Mouse (Mus musculus): ENCODE measurements around the gene Mnx1.

The Mnx1 gene

DNA sequence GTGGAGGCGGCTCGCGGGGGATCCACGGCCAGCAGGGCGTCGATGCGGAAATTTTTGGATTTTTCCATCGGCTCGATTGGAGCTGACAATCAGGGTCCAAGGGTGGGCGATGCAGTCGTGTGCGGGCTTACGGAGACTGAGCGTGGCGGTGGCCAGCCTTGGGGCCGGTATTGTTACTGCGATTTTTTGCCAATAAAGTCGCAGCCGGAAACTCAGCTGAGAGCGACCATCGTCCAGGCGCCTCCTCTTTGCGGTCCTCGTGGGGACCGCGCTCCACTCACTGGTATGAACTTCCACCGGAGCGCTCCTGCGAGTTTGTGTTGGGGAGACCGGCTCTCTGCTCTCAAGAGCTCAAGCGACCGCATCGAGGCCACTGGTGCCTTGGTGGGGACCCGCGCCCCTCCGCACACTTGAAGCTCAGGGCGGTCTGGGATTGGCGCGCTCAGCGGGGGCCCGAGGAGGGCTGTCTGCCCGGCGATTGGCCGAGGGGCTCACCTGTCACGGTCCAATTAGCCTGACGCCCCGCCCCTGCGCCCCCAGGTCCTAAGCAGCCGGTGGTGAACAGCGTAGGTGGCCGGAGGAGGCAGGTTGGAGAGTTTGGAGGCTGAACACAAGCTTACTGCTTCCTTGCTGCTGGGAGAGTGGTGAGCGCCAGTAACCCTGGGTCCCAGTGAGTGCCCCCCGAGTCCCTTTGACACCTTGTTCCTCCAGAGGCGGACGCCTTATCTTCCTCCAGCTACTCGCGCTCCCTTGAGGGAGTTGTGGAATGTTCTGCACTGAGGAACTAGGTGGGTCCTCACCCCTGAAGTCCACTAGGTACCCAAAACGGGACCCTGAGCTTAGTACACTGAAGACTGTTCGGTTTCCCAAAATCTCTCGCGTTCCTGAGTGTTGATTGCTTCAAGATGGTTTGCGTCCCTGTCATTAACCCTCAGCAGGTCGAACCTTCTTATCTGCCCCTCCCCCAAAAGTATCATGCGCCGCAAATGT lies at the start of gene Mnx1:
Gene Mnx1, minus strand, starts transcription at position 263 of the 990 bp plus-strand sequence.
- no peak for DNase-seq

DNA sequence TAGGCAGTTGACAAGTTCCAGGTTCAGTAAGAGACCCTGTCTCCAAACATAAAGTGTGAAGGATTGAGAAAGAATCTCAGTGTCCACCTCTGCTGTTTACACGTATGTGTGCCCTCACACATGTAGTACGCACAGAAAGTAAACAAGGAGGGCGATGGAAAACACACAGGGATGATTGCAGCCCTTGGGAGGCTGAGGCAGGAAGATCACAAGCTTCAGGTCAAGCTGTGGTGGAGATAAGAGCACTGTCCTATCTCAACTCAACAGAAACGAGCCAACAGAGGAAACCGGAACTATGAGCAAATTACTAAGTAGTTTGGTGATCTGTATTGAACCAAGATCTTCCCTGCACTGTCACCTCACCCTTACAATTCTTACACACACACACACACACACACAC lies 38.2 kb upstream of the Mnx1 start:
- no peak for DNase-seq

DNA sequence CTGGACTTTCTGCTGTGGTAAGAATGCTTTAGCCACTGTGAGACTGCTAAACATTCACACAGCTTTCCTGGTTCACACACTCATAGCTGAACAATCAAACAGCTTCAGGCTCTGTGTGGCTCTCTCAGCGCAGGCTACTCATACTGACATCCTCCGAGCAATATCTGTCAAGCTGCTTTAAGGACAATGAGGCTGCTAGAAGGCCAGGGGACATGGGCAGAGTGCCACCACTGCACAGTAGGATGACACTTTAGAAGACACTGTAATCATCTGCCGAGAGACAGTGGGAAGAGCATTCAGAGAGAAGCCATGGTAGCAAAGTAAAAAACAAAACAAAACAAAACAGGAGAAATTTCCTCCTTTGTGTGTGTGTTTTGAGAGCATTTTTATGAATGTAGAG lies 37.6 kb upstream of the Mnx1 start:
- DNase-seq: no peak

DNA sequence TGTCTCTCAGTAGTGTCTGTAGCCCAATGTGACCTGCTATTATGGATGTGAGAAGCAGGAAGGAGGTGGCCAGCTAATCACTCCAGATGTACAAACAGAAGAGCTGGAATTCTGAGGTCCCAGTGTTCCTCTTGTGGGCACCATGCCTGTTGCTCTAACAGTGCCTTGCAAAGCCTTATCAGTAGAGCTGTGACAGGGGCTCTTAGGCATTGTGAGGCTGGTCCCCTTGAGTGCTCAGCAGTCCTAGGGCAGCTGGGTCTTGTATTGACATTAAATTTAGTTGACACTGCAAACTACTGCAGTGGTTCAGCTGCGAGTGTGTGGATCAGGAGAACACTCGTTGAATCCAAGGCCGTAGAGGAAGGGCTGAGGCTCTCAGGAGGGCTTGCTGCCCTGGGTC lies 28.7 kb upstream of the Mnx1 start:
- no peak for DNase-seq

DNA sequence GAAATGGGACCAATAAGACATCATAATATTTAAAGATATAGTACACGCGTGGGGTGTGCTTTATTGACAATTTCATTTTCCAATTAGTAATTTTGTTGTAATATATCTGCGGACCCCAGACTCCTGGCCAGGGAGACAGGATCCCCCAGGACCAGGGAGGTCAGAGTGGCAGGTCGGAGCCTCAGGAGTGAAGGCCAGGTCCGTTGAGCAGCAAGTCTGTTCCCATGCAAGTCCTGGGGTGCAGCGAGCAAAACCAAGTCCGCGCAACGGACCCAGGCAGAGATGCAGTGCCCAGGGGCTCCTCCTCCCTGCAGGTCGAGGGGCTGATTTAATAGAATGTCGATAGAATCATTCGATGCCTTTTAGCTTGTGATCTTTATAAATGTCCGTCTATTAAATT lies 9.1 kb upstream of the Mnx1 start:
- DNase-seq: no peak

DNA sequence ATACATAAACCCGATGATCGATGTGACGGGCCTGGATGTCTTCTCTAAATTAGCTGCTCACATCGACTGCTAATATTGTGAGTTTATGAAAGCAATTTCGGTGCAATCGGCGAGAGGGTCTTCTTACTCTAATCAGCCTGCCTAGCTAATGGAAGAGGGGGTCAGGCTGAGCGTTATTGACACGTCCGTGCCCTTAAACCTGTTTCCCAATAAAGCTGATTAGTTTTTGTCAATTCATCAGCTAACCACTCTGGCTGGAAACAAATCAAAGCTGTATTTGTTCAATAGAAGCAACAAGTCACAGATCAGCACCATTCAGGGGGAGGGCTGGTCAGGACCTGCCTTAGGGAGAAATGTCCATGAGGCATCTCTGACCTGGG lies 7.7 kb upstream of the Mnx1 start:
- no peak for DNase-seq

DNA sequence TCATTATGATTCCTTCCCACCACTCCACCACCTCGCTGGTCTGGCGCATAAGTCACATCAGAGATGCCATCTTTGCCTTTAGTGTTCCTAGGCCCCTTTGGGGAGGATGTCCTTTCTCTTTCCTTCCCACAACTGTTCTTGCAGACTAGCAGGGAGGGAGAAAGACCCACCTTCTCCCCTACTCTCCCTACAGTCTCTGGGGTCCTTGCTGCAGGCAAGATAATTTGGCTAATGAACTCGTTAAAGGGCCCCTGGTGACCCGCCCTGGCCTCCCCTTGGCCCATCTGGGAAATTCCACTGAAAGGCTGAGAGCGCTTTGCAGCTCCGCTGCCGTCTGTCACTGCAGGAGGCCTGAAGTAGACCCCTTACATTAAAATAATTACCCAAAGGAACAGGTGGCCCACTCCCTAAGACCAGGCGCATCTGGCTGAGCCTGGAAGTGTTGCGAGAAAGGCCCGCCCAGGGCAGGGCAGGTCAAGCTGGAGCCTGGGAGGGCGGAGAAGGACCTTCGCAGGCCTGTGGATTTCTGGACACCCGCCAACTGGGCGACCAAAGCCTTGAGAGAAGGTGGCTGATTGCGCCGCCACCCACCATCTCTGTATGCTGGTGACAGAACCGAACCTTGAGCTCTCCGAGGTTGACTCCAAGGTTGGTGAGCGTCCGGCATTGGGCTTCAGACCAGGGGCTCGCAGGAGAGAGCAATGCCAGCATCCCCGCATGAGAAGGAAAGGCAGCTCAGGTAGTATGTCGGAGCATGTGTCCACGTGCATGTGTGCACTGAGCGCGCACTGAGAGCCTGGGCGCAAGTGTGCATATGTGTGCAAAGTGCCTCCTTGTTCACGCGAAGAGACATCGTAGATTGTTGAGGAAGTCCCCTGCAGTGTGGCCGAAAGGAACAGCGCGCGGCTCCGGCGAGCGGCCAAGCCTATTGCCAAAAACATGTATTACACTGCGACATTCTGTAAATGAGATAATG lies 7.0 kb upstream of the Mnx1 start:
- no peak for DNase-seq

DNA sequence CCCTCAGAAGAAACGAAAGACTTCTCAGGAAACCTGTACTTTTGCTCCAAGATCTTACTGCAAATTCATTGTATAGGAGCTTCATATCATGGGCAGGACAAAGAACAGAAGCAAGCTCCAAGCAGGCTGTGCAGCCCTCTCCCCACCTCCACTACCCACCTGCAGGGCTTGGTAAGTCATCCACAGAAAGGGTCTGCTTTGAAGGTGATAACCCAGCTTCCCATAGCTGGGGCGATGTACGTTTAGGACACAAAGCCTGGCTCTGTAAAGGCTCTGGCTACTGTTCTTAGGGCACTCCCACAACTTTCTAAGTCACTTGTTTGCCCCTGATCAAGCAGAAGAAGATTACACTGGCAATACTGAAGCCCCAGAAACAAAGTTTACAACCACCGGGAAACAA lies 5.5 kb upstream of the Mnx1 start:
- no peak for DNase-seq

DNA sequence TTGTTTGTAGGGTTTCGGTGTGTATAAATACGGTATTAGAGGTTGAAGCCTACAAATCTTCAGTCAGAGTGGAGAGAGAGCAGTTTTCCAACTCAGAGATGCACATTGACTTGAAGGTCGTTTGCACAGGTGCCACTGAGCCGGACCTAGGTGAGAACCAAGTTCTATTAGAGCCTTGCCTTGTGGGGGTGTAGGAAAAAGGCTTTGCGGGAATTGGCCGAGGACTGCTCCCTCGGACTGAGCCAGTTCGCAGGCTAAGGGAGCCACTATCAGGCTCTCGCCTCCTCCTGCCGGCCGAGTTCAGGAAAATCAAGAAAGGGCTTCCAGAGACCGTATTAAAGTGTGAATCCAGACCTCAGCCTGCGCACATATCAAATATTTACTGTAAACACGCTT lies 926 bp upstream of the Mnx1 start:
- DNase-seq: peak; percentile 40

DNA sequence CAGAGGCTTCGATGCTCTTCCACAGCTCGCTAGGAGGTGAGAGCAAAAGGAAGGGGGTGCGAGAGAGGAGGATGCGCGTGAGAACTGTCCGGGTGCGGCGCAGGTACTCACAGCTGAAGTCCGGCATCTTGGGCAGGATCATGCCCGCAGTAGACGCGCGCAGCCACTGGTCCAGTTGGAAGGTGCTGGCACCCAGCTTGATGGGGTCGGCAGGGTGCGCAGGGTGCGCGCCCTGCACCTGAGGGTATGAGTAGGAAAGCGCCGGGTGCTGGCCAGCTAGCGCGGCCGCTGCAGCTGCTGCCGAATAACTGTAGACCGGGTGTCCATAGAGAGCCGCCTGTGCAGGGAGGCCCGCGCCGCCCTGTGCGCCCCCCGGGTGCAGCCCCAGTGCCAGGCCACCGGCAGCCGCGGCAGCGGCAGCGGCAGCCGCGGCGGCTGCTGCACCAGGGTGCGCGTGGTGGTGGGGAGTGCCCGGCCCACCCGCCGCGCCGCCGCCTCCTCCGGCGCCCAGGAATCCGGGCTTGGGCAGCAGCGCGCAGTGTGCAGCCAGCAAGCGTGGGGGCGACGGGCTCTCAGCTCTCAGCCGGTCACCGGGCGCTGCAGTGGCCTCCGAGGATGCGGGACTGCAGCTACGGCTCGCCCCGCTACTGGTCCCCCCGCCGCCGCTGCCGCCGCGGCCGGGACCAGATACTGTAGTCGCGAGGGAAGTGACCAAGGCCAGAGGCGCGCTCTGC lies 629 bp downstream of the Mnx1 start:
- no peak for DNase-seq

DNA sequence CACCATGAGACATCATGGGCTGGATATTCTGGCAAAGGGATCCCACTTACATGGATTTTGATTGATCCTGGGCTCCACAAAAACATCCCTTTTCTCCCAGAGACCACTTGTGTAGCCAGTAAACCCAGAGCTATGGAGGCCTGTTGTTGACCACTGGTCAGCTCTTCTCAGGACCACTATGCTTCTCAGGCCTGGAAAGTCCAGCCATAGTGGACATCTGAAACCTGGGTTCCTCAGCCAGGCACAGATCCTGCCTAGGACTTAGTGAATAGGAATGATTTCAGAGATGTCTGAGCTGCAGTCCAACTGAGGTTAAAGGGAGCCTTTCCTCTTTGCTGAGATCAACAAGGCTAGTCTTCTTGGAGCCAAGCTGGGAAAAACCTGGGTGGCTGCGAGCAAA lies 2.2 kb downstream of the Mnx1 start:
- DNase-seq: no peak

DNA sequence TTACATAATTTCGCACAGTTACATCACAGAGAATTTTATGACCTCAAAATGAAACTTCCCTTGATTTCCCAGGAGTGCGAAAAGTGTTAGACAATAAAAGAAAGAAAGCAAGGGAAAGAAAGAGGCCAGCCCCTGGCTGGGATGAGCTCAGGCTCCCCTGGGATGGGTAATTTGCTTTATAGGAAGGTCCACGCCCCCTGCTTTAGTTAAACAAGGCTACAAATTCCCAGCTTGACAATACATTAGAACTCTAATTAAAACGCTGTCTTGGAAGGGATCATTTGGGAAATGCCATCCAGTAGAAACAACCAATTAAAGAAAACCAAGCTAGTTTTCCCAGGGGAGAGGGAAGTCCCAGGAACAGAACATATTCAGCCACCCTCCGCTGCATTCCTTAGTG lies 2.7 kb downstream of the Mnx1 start:
- no peak for DNase-seq

DNA sequence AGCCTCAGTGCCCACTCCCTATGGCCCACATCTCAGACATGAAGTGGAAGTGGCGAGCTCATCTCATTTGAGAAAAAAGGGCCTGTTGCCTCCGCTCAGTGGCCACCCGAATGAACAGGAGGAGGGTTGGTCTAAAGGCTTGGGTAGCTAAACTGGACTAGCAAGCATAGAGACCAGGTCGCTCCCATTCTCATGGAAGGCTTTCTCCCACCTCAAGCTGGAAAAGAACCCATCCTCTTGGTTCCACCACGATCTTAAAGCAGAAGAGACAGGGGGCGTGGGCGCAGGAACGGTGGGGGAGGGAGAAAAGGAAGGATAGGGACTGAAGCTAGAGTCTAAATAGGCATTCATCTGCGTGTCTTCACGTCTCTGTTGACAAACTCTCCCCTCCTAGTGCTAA lies 3.2 kb downstream of the Mnx1 start:
- DNase-seq: no peak

DNA sequence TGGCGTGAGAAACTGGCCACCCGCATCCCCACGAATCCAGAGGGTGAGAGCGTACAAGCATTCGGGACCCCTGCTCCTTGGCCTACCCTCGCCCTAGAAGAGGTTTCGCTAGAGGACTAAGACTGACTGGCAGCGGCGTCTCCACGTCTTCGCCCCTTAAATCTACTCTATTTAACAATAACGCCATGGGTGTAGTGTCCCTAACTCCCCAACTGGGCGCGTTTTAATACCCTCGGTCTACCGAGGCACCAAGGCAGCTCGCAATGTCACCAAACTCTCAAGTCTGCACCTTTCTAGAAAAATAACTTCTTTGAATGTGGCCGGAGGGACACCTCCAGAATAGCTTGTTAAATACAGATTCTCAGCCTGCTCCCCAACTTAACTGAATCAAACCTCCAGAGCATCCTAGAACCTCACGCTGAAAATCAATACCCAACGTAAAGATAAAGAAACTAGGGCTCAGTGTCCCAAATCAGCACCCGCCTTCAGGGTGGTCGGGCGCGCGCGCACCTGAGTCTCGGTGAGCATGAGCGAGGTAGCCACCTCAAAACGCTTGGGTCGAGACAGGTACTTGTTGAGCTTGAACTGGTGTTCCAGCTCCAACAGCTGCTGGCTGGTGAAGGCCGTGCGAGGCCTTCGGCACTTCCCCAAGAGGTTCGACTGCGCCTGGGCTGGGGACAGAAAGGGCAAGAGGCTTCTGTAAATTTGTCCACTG lies 3.9 kb downstream of the Mnx1 start:
- no peak for DNase-seq

DNA sequence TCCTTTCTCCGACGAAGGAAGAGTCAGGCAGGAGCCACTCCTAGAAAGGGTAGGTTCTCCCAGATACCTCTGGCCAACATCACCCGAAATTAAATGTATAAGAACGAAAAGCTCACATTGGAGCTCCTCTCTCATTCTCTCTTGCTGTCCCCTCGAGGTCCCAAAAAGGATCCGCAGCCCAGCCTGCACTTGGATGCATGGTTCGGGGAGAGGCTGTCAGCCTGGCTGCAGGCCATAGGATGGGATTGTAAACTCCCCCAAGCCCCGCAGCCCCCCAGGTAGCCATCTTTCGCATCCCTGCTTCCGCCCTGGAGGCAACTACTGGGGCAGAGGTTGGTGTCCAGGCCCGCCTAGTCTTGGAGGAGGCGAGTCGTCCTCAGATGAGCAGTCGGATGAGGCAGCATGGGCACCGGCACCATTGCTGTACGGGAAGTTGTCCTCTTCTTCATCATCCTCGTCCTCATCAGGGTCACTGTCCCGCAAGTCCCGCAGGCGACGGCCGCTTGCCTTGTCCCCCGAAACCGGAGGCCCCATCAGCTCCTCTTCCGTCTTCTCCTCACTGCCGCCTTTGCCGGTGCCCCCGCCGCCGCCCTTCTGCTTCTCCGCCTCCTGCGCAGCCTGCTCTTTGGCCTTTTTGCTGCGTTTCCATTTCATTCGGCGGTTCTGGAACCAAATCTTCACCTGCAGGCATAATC lies 4.6 kb downstream of the Mnx1 start:
- no peak for DNase-seq

DNA sequence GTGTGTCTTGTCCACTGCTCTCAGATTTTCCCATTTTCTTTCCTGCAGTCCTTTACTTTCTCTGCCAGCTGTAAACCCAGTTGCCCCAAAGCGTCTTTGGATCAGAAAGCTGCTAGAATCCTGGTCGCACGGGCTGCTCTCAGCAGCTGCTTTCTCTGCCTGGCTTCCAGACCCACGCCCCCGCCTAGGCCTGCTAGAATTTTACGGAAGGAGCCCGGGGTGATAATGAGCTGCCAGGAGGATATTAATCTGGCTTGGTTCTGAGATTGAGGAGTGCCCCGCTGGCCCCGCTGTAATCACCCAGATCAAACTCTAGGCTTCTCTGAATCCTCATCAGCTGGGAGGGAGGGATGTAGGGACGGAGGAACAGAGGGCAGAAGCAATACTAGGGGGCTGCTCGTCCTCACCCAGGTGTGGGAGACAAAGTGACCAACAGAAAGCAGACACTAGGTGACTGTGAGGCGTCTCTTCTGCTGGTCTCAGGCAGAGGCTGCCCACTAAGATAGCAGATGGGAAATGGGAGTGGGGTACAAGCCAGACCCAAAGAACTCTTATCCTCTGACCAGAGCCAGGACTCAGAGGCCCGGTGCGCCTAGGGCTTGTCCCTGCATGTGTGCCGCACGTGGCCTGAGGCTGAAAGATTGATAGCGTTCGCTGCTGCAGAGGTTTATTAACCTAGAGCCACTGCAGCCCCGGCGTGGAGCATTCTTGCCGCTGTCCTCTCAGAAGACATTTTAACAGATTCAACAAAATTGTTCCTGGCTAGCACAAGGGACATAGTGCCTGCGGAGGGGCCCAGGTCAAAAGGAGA lies 6.2 kb downstream of the Mnx1 start:
- no peak for DNase-seq

DNA sequence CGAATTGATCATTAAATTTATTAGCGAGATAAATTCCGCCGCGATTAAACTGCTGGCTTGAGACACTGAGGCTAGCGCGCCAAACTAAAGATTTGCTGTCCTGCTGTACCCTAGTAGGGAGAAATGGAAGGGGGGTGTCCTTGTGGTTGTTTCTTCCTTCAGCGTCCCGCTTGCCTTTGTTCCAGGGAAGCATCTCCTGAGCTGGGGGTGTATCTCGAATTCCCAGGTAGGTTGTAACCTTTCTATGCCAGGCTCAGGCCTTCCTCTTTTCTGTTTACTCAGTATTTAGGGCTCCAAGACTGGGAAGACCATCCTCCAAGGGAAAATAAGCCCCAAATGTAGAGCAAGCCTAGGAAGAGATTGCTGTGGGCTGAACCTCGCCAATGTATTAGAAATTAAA lies 6.9 kb downstream of the Mnx1 start:
- DNase-seq: no peak

DNA sequence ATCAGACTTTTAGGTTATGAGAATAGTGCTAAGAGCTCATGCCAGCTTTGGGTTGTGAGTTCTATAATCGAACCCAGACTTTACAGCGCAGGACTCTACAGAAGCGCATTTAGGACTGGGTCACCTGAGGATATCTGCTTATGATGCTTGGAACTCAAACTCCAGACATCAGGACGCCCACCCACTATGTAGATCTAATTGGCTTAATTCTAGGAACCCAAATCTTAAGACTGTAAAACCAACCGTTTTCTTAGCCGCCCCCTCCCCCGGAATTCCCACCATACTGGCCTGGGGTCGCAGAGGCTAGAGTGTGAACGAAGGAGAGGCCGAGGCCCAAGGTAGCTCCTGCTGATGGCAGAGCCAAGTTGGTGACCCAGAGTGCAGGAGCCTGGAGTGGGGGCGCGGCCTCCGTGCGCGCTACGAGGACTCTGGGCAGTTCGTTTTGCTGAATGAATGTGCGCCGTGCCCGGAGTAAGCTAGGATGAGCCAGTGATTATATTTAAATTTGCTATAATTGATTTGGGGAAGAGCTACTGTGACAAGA lies 7.3 kb downstream of the Mnx1 start:
- no peak for DNase-seq

DNA sequence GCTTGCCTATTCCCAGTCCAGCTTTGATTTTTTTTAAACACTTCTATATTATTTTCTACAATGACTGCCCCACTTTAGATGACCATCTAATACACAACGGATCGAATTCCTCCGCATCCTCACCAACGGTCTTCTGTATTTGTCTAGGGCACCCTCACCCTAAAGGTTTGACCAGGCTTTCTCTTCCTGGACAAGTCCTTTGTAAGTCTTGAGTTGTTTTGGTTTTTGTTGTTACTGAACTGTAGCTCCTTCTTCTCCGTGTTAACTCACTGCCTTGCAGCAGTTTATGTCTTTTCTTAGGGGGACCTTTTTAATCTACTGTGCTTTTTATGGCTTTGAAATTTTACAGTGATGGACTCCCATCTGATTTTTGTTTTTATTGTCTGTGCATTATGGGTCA lies 8.0 kb downstream of the Mnx1 start:
- no peak for DNase-seq

DNA sequence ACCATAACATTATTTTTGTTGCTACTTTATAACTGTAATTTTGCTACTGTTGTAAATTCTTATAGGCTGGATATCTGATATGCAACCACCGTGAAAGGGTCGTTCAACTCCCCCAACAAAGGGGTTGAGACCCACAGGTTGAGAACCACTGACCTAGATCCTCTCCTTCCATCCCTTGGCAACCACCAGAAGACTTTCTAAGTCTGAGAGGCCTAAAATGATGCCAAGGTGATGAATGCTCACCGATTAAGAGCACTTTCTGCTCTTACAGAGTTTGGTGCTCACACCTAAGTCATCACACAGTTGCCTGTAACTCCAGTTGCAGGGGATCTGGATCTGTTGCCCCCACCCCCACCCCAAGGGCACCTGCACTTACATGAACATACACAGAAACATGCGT lies 8.8 kb downstream of the Mnx1 start:
- no peak for DNase-seq
